Mouse (Mus musculus) kidney, adult 11 months (tissue): Measurements from ENCODE around the gene Olfr521.
"Not testable (repeated sequence)": the region's sequence is repeated elsewhere in the genome, so short reads cannot be mapped to it uniquely, and the experiment has no call there.

Experiments used
- DNase-seq: peaks from one replicate; pipeline ENCODE4 v3.0.0; 2022

Olfr521 gene

GRCm38 (mm10) chr7:99811661-99812060 is 48.4 kb downstream of the Olfr521 start:
- DNase-seq = no peak

- DNase-seq = peak; percentile 12
Observed at GRCm38 (mm10) chr7:99813394-99813793, 50.1 kb downstream of the Olfr521 start.

- not testable (repeated sequence) for DNase-seq
Observed at GRCm38 (mm10) chr7:99818181-99818725, 54.9 kb downstream of the Olfr521 start.
